Mouse (Mus musculus) lung, postnatal 0 days (tissue): ENCODE measurements around the gene Cyb5r1.

ENCODE experiments used
- CTCF ChIP-seq: IDR thresholded peaks from 2 replicates; pipeline ENCODE4 v1.5.1; 2016; ENCODE audit warnings: antibody characterized with exemption, mild to moderate bottlenecking
- EP300 ChIP-seq: IDR thresholded peaks from 2 replicates; pipeline ENCODE4 v1.6.1; 2016; ENCODE audit warnings: antibody characterized with exemption, mild to moderate bottlenecking, control low read depth

- TF ChIP-seq EP300 (no peak), CTCF (no peak)
Observed at GRCm38 (mm10) chr1:134442394-134442793, 37.0 kb downstream of the Cyb5r1 start.
